Mouse (Mus musculus): Measurements from ENCODE around the gene Fggy. TPM values are rescaled to one million over a fixed set of nuclear protein-coding genes. Genes with fewer than 3 reads are reported as not detected.

Fggy gene
- total RNA-seq, 2 experiments from 2014 or later, result 18.3 to 22.1 TPM

- no peak for DNase-seq (ENCODE audit: low spot score in 2 of 2)
Measured at GRCm38 (mm10) chr4:95953328-95953727, 396.0 kb downstream of the Fggy start.

- DNase-seq (ENCODE audit: low spot score in 2 of 2), result peak; percentile 94 to 97
Measured at GRCm38 (mm10) chr4:95966928-95967724, 409.8 kb downstream of the Fggy start, which contains the start of gene Hook1. Gene Hook1, plus strand, starts transcription at chr4:95967240.
